Mouse (Mus musculus) intestine, postnatal 0 days (tissue): ENCODE data around the gene Fez2. TPM values are rescaled to one million over a fixed set of nuclear protein-coding genes. Genes with fewer than 3 reads are reported as not detected.
A peak's percentile ranks its signal among the peaks of the same experiment; 100 is the strongest.

Experiments used
- ATAC-seq: fragments of 200-750 bp; cut with Nextera tagmentation; 2 replicates; pipeline ENCODE4 v1.8.0; 2017; ENCODE audit warnings: mild to moderate bottlenecking, moderate TSS enrichment, moderate library complexity
- H3K27ac ChIP-seq: fragments of 300-500 bp; sonication (generic); 2 replicates; pipeline ENCODE4 v1.5.1; 2014; ENCODE audit warnings: mild to moderate bottlenecking, low read depth, low read length, moderate library complexity
- H3K27me3 ChIP-seq: fragments of 300-500 bp; sonication (generic); replicated peaks from 2 replicates; pipeline ENCODE4 v1.6.1; 2014; ENCODE audit warnings: low read length, mixed read lengths; ENCODE audit not compliant: control insufficient read depth, insufficient read depth
- H3K36me3 ChIP-seq: fragments of 300-500 bp; sonication (generic); 2 replicates; pipeline ENCODE4 v1.6.1; 2014; ENCODE audit warnings: mild to moderate bottlenecking, moderate library complexity; ENCODE audit not compliant: control insufficient read depth, insufficient read depth
- H3K4me1 ChIP-seq: fragments of 300-500 bp; sonication (generic); replicated peaks from 2 replicates; pipeline ENCODE4 v1.6.1; 2014; ENCODE audit warnings: antibody characterized with exemption, low read length, mixed read lengths; ENCODE audit not compliant: control insufficient read depth, insufficient read depth
- H3K4me2 ChIP-seq: fragments of 300-500 bp; sonication (generic); replicated peaks from 2 replicates; pipeline ENCODE4 v1.6.1; 2014; ENCODE audit warnings: low read depth, mild to moderate bottlenecking, moderate library complexity
- H3K4me3 ChIP-seq: fragments of 300-500 bp; sonication (generic); 2 replicates; pipeline ENCODE4 v1.5.1; 2014; ENCODE audit warnings: low read depth, low read length
- H3K9ac ChIP-seq: fragments of 300-500 bp; sonication (generic); 2 replicates; pipeline ENCODE4 v1.6.1; 2014; ENCODE audit warnings: mild to moderate bottlenecking, low read depth, low read length
- H3K9me3 ChIP-seq: fragments of 300-500 bp; sonication (generic); 2 replicates; pipeline ENCODE4 v1.6.1; 2016; ENCODE audit warnings: mixed run types; ENCODE audit not compliant: control insufficient read depth
- CTCF ChIP-seq: sonication (generic); IDR thresholded peaks from 2 replicates; pipeline ENCODE4 v1.5.1; 2016; ENCODE audit warnings: low read depth, mild to moderate bottlenecking, control low read depth, antibody characterized with exemption, moderate library complexity
- WGBS: fragments of 180-500 bp; shearing (Covaris S2); extraction: QIAGEN DNeasy Blood & Tissue Kit; methylation state at CpG from one replicate; pipeline ENCODE4 v1.1.7; 2014; 5-methylcytosine and 5-hydroxymethylcytosine counted together
- polyA plus RNA-seq: library from polyadenylated mRNA; unstranded; fragments of >200 nt; fragmentation: Nextera tagmentation; extraction: Ambion mirVana; gene quantifications from 2 replicates; pipeline ENCODE4 v1.2.1, GENCODE M21; 2015

The Fez2 gene
- 59.4 and 62.3 TPM in 2 replicates for polyA plus RNA-seq

GRCm38 (mm10) chr17:78417381-78418281 is at the start of gene Fez2:
TSS of gene Fez2 (minus strand) at chr17:78418152.
- H3K36me3 ChIP-seq, result peaks cover 4% of the 10 kb centered on the region; the same call in 1 of the 2 replicates
- WGBS, result 1% methylated on average over 52 of the region's 67 CpGs
- H3K9me3 ChIP-seq, result no peaks in the 10 kb centered on the region
- peak within 1 kb of the TSS; percentile 91 for H3K4me3 ChIP-seq
- peaks cover 14% of the 10 kb centered on the region for H3K4me1 ChIP-seq
- no peaks in the 10 kb centered on the region for H3K27me3 ChIP-seq
- H3K4me2 ChIP-seq, result peak within 1 kb of the TSS; percentile 89
- no peak for TF ChIP-seq CTCF
- H3K27ac ChIP-seq, result peak within 1 kb of the TSS; percentile 99
- H3K9ac ChIP-seq, result peak within 1 kb of the TSS; percentile 96
- ATAC-seq, result peak; percentile 91

GRCm38 (mm10) chr17:78465500-78465899 is 47.5 kb upstream of the Fez2 start:
- peak; percentile 44 for TF ChIP-seq CTCF
- Histone ChIP-seq H3K36me3 (no peaks in the 10 kb centered on the region), H3K4me2 (no peak overlapping the region), H3K9ac (no peak overlapping the region), H3K9me3 (no peaks in the 10 kb centered on the region), H3K4me3 (no peak overlapping the region), H3K27me3 (no peaks in the 10 kb centered on the region), H3K27ac (no peak overlapping the region), H3K4me1 (no peaks in the 10 kb centered on the region)
- WGBS, result 83% methylated on average over 8 of the region's 8 CpGs
- ATAC-seq, result no peak

- Histone ChIP-seq H3K4me2 (no peak overlapping the region), H3K36me3 (no peaks in the 10 kb centered on the region), H3K9me3 (no peaks in the 10 kb centered on the region), H3K4me1 (no peaks in the 10 kb centered on the region), H3K4me3 (no peak overlapping the region), H3K27ac (no peak overlapping the region), H3K9ac (no peak overlapping the region), H3K27me3 (no peaks in the 10 kb centered on the region)
- no peak for TF ChIP-seq CTCF
- no peak for ATAC-seq
- 85% methylated on average over 3 of the region's 3 CpGs for WGBS
These were observed 47.1 kb upstream of the Fez2 start for GRCm38 (mm10) chr17:78465071-78465470.

- Histone ChIP-seq H3K27me3 (no peaks in the 10 kb centered on the region), H3K4me1 (no peaks in the 10 kb centered on the region), H3K27ac (no peak overlapping the region), H3K9me3 (no peaks in the 10 kb centered on the region), H3K36me3 (no peaks in the 10 kb centered on the region), H3K9ac (no peak overlapping the region), H3K4me2 (no peak overlapping the region), H3K4me3 (no peak overlapping the region)
- TF ChIP-seq CTCF, result peak; percentile 44
- ATAC-seq, result no peak
- 76% methylated on average over 8 of the region's 8 CpGs for WGBS
These were observed 42.2 kb upstream of the Fez2 start for GRCm38 (mm10) chr17:78460140-78460539.

- no peak overlapping the region for H3K4me3 ChIP-seq
- TF ChIP-seq CTCF, result no peak
- 72% methylated on average over 9 of the region's 9 CpGs for WGBS
- no peaks in the 10 kb centered on the region for H3K9me3 ChIP-seq
- no peak overlapping the region for H3K4me2 ChIP-seq
- no peaks in the 10 kb centered on the region for H3K36me3 ChIP-seq
- H3K27me3 ChIP-seq, result no peaks in the 10 kb centered on the region
- no peaks in the 10 kb centered on the region for H3K4me1 ChIP-seq
- no peak for ATAC-seq
- H3K27ac ChIP-seq, result no peak overlapping the region
- H3K9ac ChIP-seq, result no peak overlapping the region
These were observed 37.6 kb upstream of the Fez2 start for GRCm38 (mm10) chr17:78455556-78455955.

GRCm38 (mm10) chr17:78455114-78455513 is 37.2 kb upstream of the Fez2 start:
- peak; percentile 98 for TF ChIP-seq CTCF
- Histone ChIP-seq H3K4me2 (no peak overlapping the region), H3K4me1 (no peaks in the 10 kb centered on the region), H3K9me3 (no peaks in the 10 kb centered on the region), H3K27me3 (no peaks in the 10 kb centered on the region), H3K9ac (no peak overlapping the region), H3K4me3 (no peak overlapping the region), H3K27ac (no peak overlapping the region), H3K36me3 (no peaks in the 10 kb centered on the region)
- ATAC-seq, result no peak
- WGBS, result 39% methylated on average over 11 of the region's 11 CpGs
